Mouse (Mus musculus) cortical plate, adult 2 months (tissue): ENCODE measurements around the gene Mgst3.

Source experiments
- CTCF ChIP-seq: fragments of 200-500 bp; IDR thresholded peaks from 2 replicates; pipeline ENCODE4 v1.5.1; 2011; ENCODE audit warnings: mild to moderate bottlenecking, control low read depth, low read length; ENCODE audit not compliant: insufficient read depth; ENCODE audit errors: extremely low read depth
- POLR2A ChIP-seq: fragments of 200-500 bp; IDR thresholded peaks from 2 replicates; pipeline ENCODE4 v1.6.1; 2011; ENCODE audit warnings: mild to moderate bottlenecking, low read length, control low read depth; ENCODE audit not compliant: insufficient read depth; ENCODE audit errors: extremely low read depth

DNA sequence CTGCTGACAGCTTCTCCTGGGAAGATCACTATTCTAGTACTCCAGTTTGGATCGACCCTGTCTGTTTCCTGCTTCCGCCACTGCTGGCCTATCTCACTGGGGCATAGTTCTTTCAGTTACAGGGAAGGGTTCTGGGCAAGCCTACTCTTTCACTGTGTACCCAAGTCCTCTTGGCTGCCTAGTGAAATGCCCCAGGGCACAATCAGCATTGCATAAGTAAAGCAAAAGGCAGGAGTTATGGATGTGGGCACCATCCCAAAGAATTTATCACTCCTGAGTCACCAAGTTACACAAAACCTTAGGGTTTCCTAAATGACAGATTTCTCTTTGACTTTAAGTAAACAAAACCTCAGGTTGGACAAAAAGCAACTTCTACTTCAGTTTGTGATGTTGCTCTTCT, 6.3 kb downstream of the Mgst3 start:
- TF ChIP-seq CTCF (no peak), POLR2A (no peak)
